Mouse (Mus musculus): Measurements from ENCODE around the gene Hddc3. TPM values are rescaled to one million over a fixed set of nuclear protein-coding genes. Genes with fewer than 3 reads are reported as not detected.

Hddc3 gene
- total RNA-seq, 2 experiments from 2014 or later: 37.2 to 44.9 TPM

DNA sequence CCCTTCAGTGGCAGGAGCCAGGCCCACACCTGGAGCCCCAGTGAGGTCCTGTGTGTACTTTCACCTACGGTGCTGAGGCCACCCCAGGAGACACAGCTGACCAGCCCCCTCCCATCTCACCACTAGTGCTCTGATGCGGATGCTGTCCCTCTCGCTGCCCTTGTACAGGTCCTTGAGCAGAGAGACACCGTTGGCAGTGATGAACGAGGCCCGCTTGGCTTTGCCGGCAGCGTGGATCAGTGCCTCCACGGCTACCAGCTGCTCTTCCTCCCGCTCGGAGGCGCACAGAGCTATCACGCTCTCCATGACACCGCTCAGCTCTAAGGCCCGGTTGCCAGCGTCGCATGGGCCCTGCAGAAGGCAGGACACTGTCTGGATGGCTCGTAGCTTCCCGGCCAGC, 11.5 kb upstream of the Hddc3 start:
- DNase-seq (ENCODE audit: low spot score in 2 of 2): no peak

- DNase-seq (ENCODE audit: low spot score in 2 of 2): no peak
These were observed 8.1 kb upstream of the Hddc3 start for GRCm38 (mm10) chr7:80334848-80335247.

- DNase-seq (ENCODE audit: low spot score in 2 of 2): no peak
These were observed 6.0 kb upstream of the Hddc3 start for GRCm38 (mm10) chr7:80336932-80337331.

- DNase-seq (ENCODE audit: low spot score in 2 of 2): peak; percentile 37 to 46
These were observed 3.5 kb upstream of the Hddc3 start for GRCm38 (mm10) chr7:80339371-80339770.

DNA sequence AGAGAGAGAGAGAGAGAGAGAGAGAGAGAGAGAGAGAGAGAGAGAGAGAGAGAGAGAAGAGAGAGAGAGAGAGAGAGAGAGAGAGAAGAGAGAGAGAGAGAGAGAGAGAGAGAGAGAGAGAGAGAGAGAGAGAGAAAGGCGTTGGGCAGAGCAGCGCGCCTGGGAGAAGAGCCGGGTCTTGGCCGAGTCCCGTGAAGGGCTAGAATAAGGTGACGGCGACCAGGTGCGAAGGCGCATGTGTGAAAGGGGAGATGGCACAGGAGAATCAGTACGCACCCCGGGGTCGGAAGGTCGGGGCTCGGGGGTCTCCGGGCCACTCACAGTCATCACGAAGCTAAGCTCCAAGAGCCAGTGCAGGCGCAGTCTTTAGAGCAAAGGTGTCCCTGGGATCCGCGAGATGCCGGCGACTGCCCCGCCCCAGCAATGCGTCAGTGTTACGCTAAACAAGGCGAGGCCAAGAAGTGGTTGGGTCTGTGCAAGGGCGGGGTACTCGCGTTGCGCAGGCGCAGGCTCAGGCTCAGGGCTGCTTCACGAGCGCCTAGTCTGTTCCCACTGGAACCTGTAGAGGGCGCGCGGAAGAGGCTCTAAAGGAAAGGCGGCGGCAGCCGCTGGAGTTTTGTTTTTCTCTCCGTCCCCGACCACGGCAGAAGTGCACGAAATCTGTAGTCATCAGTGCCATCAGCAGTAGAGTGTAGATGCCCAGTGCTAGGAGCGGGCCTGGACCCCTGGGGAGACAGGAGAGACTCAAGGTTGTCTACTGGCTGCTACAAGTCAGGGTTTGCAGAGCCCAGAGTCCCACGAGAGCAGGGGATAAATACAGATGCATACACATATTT, 2.9 kb upstream of the Hddc3 start:
- DNase-seq (ENCODE audit: low spot score in 2 of 2): peak; percentile 99

DNA sequence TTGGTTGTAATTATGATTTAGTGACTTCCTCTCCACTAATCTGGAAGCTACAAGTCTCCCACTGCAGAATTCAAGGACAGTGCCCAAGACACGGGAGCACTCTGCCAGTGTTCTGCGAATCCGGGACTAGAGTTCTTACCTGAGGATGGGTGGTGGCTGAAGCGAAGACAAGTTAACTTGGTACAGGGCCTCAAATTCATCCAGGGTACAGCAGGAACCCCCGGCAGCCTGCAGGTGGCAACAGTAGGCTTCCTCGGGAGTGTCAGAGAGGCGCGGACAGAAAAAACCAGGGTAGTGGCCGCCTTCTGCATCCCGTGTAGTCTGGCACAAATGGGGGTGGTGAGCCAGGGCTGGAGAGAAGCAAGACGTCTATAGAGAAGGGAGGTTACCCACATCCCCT, 2.1 kb upstream of the Hddc3 start, which contains the start of gene Unc45a:
TSS of gene Unc45a (minus strand) at position 213 of the 400 bp plus-strand sequence.
- DNase-seq (ENCODE audit: low spot score in 2 of 2): peak; percentile 63 to 72

DNA sequence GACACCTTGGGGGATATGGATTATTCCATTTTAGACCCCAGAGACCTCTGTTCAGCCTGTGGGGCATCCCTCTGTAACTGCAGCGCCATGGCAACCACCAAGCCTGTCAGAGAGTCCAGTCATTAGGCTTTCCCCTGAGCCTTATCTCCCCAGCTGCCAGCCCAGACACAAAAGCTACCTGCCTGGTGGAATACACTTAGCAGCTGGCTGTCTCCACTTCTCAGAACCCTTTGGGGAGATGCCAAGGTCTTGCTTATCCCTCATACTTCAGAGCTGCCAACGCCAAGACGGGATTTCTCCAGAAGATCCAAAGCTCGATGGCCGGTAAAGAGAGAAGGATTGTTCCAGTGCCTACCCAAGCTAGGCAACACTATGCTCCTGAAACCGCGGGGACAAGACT, 1.1 kb upstream of the Hddc3 start:
- no peak for DNase-seq (ENCODE audit: low spot score in 2 of 2)

GRCm38 (mm10) chr7:80343270-80344018, 540 bp downstream of the Hddc3 start:
- no peak for DNase-seq (ENCODE audit: low spot score in 2 of 2)

DNA sequence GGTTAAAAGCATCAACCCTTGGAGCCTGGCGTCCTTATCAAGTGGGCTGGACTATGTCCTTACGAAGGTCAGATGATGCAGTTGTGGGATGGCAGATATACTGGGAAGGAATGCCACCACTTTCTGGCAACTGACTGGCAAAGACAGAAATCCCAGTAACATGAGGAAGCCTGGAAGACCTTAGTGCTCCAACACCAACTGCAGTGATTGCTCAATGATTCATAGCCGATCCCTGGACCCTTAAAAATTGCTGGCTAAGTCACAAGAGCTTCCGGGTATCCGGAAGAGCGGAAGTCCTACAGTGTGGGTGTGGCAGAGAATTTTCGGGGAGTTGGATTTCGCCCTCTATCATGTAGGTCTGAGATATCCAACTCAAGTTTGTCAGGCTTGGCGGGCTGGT, 3.3 kb downstream of the Hddc3 start:
- no peak for DNase-seq (ENCODE audit: low spot score in 2 of 2)

GRCm38 (mm10) chr7:80346830-80347229, 3.9 kb downstream of the Hddc3 start:
- no peak for DNase-seq (ENCODE audit: low spot score in 2 of 2)

- DNase-seq (ENCODE audit: low spot score in 2 of 2): no peak
These were observed 5.0 kb downstream of the Hddc3 start for GRCm38 (mm10) chr7:80347670-80348586.

- no peak for DNase-seq (ENCODE audit: low spot score in 2 of 2)
These were observed 7.9 kb downstream of the Hddc3 start for GRCm38 (mm10) chr7:80350808-80351207.

DNA sequence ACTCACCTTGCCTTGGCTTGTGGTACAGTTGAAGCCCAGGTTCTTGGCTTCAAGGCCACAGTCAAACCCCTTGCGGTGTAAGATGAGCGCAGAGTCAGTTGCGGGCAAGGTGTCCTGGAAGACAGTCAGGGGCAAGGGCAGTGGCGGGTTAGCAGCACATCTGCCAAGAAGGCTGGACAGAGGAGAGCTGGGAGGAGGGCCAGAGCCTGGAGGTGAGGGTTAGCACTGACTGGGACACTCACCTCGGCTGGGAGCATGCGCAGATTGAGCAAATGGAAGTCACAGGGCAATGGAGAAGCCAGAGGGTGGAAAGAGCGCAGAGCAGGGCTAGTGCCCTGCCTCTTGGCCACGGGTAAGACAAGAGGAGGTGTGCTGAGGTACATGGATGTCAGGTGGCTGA, 10.0 kb downstream of the Hddc3 start:
- DNase-seq (ENCODE audit: low spot score in 2 of 2): no peak

DNA sequence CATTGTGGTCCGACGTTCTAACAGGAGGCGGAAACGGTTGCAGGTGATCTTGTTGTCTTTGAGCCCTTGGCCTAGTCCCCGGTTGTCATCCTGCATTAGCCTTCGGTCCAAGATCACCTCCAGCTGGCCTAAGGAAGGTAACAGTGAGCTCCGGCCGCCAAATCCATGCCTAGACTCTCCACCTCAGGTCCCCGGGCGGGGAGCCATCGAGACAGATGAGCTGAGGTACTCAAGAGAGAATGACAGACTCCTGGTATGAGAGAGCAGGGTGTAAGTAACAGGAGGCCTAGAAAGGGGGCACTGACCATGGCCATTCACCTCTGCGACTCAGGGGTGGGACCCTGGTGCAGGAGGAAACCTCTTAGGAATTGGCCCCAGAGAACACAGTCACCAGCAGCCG, 13.4 kb downstream of the Hddc3 start:
- no peak for DNase-seq (ENCODE audit: low spot score in 2 of 2)

GRCm38 (mm10) chr7:80357156-80357555, 14.3 kb downstream of the Hddc3 start:
- peak; percentile 37 to 47 for DNase-seq (ENCODE audit: low spot score in 2 of 2)

DNA sequence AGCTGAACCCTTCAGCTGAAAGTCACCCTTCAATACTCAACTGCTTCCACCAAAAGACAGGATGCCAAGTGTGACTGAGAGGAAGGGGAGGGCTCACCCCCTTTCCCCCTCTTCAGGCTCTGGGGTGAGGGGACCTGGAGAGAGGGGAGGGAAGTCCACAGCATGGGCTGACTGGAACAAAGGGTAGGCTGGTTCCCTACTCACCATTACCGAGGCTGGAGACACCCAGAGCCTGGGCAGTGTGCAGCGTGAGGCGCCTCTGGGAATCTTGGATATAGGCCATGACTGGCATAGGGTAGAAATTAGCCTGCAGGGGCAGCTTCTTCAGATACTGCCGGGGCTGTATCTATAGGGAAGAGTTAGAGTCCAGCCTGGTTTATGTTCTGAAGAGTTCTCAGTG, 15.1 kb downstream of the Hddc3 start:
- DNase-seq (ENCODE audit: low spot score in 2 of 2): no peak

DNA sequence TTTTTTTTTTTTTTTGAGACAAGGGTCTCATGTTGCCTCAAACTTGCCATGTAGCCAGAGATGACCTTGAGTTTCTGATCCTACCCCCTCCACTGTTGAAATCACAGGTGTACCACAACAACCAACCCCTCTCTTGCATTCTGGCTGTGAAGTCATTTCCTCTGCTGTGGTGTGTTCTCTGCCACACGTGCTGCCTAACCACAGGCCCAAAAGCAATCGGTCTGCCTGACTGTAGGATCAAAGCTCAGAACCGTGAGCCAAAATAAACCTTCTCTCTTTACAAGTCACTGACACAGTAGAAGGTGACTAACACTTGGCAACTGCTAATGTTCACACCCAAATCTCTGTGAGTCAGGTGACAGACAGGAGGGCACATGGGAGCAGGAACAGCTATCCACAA, 17.5 kb downstream of the Hddc3 start:
- DNase-seq (ENCODE audit: low spot score in 2 of 2): no peak

- DNase-seq (ENCODE audit: low spot score in 2 of 2): no peak
These were observed 22.9 kb downstream of the Hddc3 start for GRCm38 (mm10) chr7:80365759-80366158.

DNA sequence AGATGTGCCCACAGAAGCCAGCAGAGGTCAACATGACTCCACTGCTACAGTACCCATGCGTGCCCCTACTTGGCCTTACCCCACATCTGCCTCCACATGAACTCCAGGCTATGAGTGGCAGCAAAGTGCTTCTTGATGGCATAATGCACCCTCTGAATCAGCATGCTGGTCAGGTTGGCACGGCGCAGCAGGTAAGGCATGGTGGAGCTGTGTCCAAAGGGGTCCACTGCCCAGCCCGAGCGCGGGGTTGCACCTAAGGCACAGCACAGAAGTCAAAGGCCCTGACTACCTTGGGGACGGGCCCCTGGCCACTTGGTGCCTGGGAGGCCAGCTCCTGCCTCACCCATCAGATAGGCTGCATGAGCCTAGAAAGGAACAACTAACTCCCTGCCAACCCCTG, 24.3 kb downstream of the Hddc3 start:
- DNase-seq (ENCODE audit: low spot score in 2 of 2): no peak

GRCm38 (mm10) chr7:80368009-80368408, 25.1 kb downstream of the Hddc3 start:
- no peak for DNase-seq (ENCODE audit: low spot score in 2 of 2)

DNA sequence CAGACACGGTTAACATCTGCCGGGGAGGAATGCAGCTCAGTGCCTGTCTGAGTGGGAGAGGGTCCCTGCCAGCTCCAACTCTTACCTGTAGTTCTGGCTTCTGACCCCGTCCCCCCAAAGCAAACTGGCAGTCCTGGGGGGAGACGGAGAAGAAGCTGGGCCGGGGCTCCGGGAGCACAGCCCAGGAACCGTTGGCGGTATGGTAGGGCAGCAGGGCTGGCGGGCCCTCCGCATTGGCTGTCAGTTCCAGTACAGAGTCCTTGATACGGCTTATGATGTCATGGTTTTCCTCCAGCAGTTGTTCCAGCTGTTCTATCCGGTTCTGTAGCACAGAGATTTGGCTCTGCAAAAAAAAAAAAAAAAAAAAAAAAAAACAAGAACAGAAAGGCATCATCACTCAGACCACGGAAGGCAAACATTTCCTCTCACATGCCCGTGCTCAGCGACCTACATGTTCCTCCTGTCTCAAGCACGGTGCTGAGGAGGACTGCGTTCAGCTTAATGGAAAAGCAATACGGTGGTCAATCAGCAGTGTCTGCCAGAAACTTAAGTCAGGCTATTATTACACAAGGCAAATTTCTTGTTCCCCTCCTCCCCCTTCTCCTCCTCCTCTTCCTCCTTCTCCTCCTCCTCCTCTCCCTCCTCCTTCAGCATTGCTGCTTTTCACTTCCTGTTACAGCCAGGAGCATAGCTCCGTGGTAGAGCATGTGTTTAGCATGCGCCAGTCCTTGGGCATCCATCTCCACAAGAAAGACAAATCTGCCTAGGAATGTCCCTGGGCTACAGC, 25.9 kb downstream of the Hddc3 start:
- DNase-seq (ENCODE audit: low spot score in 2 of 2): no peak

All from layer of hippocampus, postnatal 10 days (tissue).